ENCODE assay signal across 8 mouse cellular contexts in the genomic region with DNA sequence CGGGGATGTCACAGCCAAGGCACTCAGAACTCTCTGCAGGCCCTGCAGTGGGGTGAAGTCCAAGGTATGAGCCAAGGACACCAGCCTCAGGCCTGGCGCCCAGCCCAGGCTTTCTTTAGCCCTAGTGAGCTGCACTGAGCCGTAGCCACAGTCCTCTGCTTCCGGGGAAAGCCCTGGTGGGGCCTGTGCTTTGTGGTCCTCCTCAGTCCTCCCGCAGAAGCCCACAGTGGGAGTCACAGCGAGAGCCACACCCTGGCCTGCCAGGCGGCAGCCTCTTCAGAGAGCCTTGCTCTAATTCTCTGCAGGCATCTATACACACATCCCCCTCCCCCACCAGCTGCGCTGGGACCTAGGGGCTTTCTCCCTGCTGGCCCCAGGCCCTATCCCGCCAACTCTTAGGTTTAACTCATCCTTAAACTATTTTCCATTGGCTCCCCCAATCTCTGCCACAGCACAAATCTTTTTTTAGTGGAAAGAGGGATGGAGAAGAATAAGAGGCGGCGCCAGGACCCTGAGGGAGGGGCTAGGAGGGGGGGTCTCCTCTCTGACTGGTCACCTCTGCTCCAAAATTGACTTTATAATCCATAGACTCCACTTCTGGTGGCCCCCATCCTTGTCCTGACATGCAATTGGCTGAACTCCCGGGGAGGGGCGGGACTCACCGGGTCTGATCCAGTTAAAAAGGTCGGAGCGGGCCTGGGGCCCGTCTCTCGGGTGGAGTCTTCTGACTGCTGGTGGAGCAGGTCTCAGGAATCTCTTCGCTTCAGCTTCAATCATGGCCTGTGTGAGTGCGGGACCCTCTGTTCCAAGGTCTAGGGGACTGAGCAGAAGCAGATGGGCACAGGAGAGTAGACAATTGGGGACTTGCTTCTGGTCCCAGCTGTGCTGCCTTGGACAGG. TPM values are rescaled to one million over a fixed set of nuclear protein-coding genes. Genes with fewer than 3 reads are reported as not detected.
DNase-seq lines count a peak whose midpoint lies in the region; ATAC-seq and TF ChIP-seq lines count a peak whose summit lies in the region.

Lgals1 (plus strand) TSS at position 705 of the 899 bp plus-strand sequence.

- peaks cover 8% of the 10 kb centered on the region; the same call in 1 of the 2 replicates for H3K36me3 ChIP-seq in intestine, postnatal 0 days (ENCODE audit: control insufficient read depth, insufficient read depth)
- H3K36me3 ChIP-seq in limb, embryonic 12.5 days: peaks cover 16% of the 10 kb centered on the region
- H3K36me3 ChIP-seq in midbrain, embryonic 13.5 days: no peaks in the 10 kb centered on the region

- peaks cover 6% of the 10 kb centered on the region; the same call in 1 of the 2 replicates for H3K4me1 ChIP-seq in intestine, postnatal 0 days (replicated peaks; ENCODE audit: control insufficient read depth, insufficient read depth, low read length)
- H3K4me1 ChIP-seq in limb, embryonic 12.5 days (replicated peaks): peaks cover 42% of the 10 kb centered on the region
- peaks cover 32% of the 10 kb centered on the region for H3K4me1 ChIP-seq in midbrain, embryonic 13.5 days (replicated peaks)

- ATAC-seq in intestine, postnatal 0 days: peak; percentile 43
- ATAC-seq in limb, embryonic 12.5 days (ENCODE audit: insufficient number of reproducible peaks, insufficient read depth, low FRiP score, low TSS enrichment, low read depth): peak; percentile 83
- peak; percentile 53 for ATAC-seq in midbrain, embryonic 13.5 days

- DNase-seq in 3134 (ENCODE audit: extremely low read depth, insufficient read length, low spot score): peak; percentile 95
- peak; percentile 88 for DNase-seq in adrenal gland, adult 8-10 months
- peak; percentile 81 for DNase-seq in embryo, embryonic 9.5 days (ENCODE audit: extremely low spot score)
- DNase-seq in heart, adult 11 months: peak; percentile 99
- peak; percentile 77 to 83 for DNase-seq in spleen, postnatal 4 days (ENCODE audit: low spot score in 2 of 2)

- H3K9ac ChIP-seq in intestine, postnatal 0 days (ENCODE audit: low read depth, low read length): peak within 1 kb of the TSS; percentile 40
- peak within 1 kb of the TSS; percentile 63 for H3K9ac ChIP-seq in limb, embryonic 12.5 days (replicated peaks)
- 0 out of 2 replicates have a peak within 1 kb of the TSS, but pooled peaks have one; percentile 54 for H3K9ac ChIP-seq in midbrain, embryonic 13.5 days (replicated peaks)

- WGBS in intestine, postnatal 0 days: 12% methylated on average over 20 of the region's 20 CpGs
- 4% methylated on average over 20 of the region's 20 CpGs for WGBS in limb, embryonic 12.5 days
- 7% methylated on average over 20 of the region's 20 CpGs for WGBS in midbrain, embryonic 13.5 days

- peak within 1 kb of the TSS; percentile 58 for H3K27ac ChIP-seq in intestine, postnatal 0 days (ENCODE audit: low read depth, low read length)
- H3K27ac ChIP-seq in limb, embryonic 12.5 days: peak within 1 kb of the TSS; percentile 98
- H3K27ac ChIP-seq in midbrain, embryonic 13.5 days: peak within 1 kb of the TSS; percentile 17; the same call in 1 of the 2 replicates

- H3K4me2 ChIP-seq in intestine, postnatal 0 days (replicated peaks; ENCODE audit: low read depth): peak within 1 kb of the TSS; percentile 67
- peak within 1 kb of the TSS; percentile 93 for H3K4me2 ChIP-seq in limb, embryonic 12.5 days
- peak within 1 kb of the TSS; percentile 59 for H3K4me2 ChIP-seq in midbrain, embryonic 13.5 days (replicated peaks)

- peak within 1 kb of the TSS; percentile 41 for H3K4me3 ChIP-seq in intestine, postnatal 0 days (ENCODE audit: low read depth, low read length)
- H3K4me3 ChIP-seq in limb, embryonic 12.5 days (replicated peaks): peak within 1 kb of the TSS; percentile 52
- peak within 1 kb of the TSS; percentile 27; the same call in 1 of the 2 replicates for H3K4me3 ChIP-seq in midbrain, embryonic 13.5 days (replicated peaks)

- H3K9me3 ChIP-seq in intestine, postnatal 0 days (ENCODE audit: control insufficient read depth): no peaks in the 10 kb centered on the region
- H3K9me3 ChIP-seq in limb, embryonic 12.5 days: no peaks in the 10 kb centered on the region
- no peaks in the 10 kb centered on the region for H3K9me3 ChIP-seq in midbrain, embryonic 13.5 days

- no peaks in the 10 kb centered on the region for H3K27me3 ChIP-seq in intestine, postnatal 0 days (replicated peaks; ENCODE audit: control insufficient read depth, insufficient read depth, low read length)
- no peaks in the 10 kb centered on the region for H3K27me3 ChIP-seq in limb, embryonic 12.5 days
- peaks cover 17% of the 10 kb centered on the region for H3K27me3 ChIP-seq in midbrain, embryonic 13.5 days

- TF ChIP-seq CTCF in intestine, postnatal 0 days (IDR thresholded peaks at IDR 0.05; ENCODE audit: low read depth): no peak

RNA-seq across cellular contexts. Expression of gene Lgals1, which starts in this region (rescaled TPM):
- 100 to 1,000 TPM; 294 to 595 (median 433) TPM for total RNA-seq in adrenal gland, adult 8-10 months (2022)
- 725 and 759 TPM in 2 replicates for polyA plus RNA-seq in intestine, postnatal 0 days (2015; fragmentation: Nextera tagmentation; extraction: Ambion mirVana)
- 922 and 966 TPM in 2 replicates for polyA plus RNA-seq in limb, embryonic 12.5 days (2016; fragmentation: Nextera tagmentation; extraction: Ambion mirVana)
- polyA plus RNA-seq in midbrain, embryonic 13.5 days (2015; fragmentation: Nextera tagmentation; extraction: Ambion mirVana): 109 and 125 TPM in 2 replicates

Comparison
In these comparisons a context has a peak if more than half of its experiments do, and no peak if none do; other contexts are left out.
1. Peak in every context shown above with its lines: DNase-seq, ATAC-seq, H3K4me3 ChIP-seq and H3K27ac ChIP-seq.
2. H3K27ac ChIP-seq: peak in every context shown above with its lines; median percentile 98 in limb, embryonic 12.5 days; 58 in intestine, postnatal 0 days; 17 in midbrain, embryonic 13.5 days.